Mouse (Mus musculus) gastrocnemius, postnatal 14 days (tissue): Measurements from ENCODE around the gene Mmab. TPM values are rescaled to one million over a fixed set of nuclear protein-coding genes. Genes with fewer than 3 reads are reported as not detected.

Experiments
- DNase-seq: peaks from one replicate; pipeline ENCODE4 v3.0.0; 2021; ENCODE audit warnings: mixed read lengths
- intact Hi-C: fragments of 180-260 bp; cut with DNase I; formaldehyde crosslinking; loops from one replicate; pipeline ENCODE4 v1.15.1; 2025; ENCODE audit warnings: low total_unique reads
- microRNA-seq, 2 experiments: library from miRNA; unstranded; fragments of <30 nt; microRNA quantifications; one replicate each; pipeline ENCODE4 v1.2.0; 2021
- total RNA-seq, 2 experiments: library from RNA; stranded (reverse); gene quantifications; 2 replicates each; pipeline ENCODE4 v1.2.3; 2021

Gene Mmab
- total RNA-seq, 2 experiments from 2014 or later = 9.9 to 11.4 TPM

- intact Hi-C loops = loop anchor here (10.0 kb wide), 1 partner anchor 69 kb away; no protein-coding TSS in a partner anchor
- DNase-seq = no peak
Observed at GRCm38 (mm10) chr5:114383184-114383904, 60.5 kb downstream of the Mmab start.

Small RNA genes within 50 kb of the gene (microRNA-seq; reads per million reads assigned to microRNA genes)
- gene Mir7027 = 0 reads per million in 2 experiments

Other genes with a start within 250 kb of the Mmab start
- gene Foxn4, start 170.3 kb downstream of the Mmab start, total RNA-seq = not detected
- gene Myo1h, start 154.9 kb downstream of the Mmab start, total RNA-seq = 1 to 10 TPM in 1 of 2 experiments, not detected in 1; 1.1 TPM
- gene Kctd10, start 63.6 kb downstream of the Mmab start, total RNA-seq = 10 to 100 TPM; 24.2 to 25.0 TPM
- 10 to 100 TPM; 64.7 to 67.5 TPM for gene Ube3b, start 63.5 kb downstream of the Mmab start, total RNA-seq
- 10 to 100 TPM in 1 of 2 experiments, 1 to 10 TPM in 1; 9.1 to 13.8 TPM for gene Mvk, start 209 bp upstream of the Mmab start, total RNA-seq
- under 1 TPM; 0.49 to 0.96 TPM for gene Fam222a, start 124.0 kb upstream of the Mmab start, total RNA-seq
- gene Trpv4, start 214.4 kb upstream of the Mmab start, total RNA-seq = 1 to 10 TPM; 1.6 to 1.8 TPM
- gene Gltp, start 246.9 kb upstream of the Mmab start, total RNA-seq = 10 to 100 TPM; 10.8 to 13.5 TPM